Mouse (Mus musculus) gastrocnemius, postnatal 14 days (tissue): ENCODE results near the gene Zfp69. TPM values are rescaled to one million over a fixed set of nuclear protein-coding genes. Genes with fewer than 3 reads are reported as not detected.
A peak's percentile ranks its signal among the peaks of the same experiment; 100 is the strongest.

Experiments
- DNase-seq: peaks from one replicate; pipeline ENCODE4 v3.0.0; 2021; ENCODE audit warnings: mixed read lengths
- intact Hi-C: fragments of 180-260 bp; cut with DNase I; formaldehyde crosslinking; loops from one replicate; pipeline ENCODE4 v1.15.1; 2025; ENCODE audit warnings: low total_unique reads
- long read RNA-seq, 2 experiments: library from polyadenylated mRNA; stranded (forward); transcript quantifications; one replicate each; pipeline ENCODE4 v2.0.0; 2021
- total RNA-seq, 2 experiments: library from RNA; stranded (reverse); gene quantifications; 2 replicates each; pipeline ENCODE4 v1.2.3; 2021

Gene Zfp69
- 1 to 10 TPM; 1.1 to 1.3 TPM for total RNA-seq
- long read RNA-seq, experiment 1, partial matches to known transcripts, result 0 of 2 reads
- long read RNA-seq, experiment 1, other reads (novel, unspliced or antisense), result 2 of 2 reads
- long read RNA-seq, experiment 2, partial matches to known transcripts, result 0 of 1 reads
- long read RNA-seq, experiment 2, other reads (novel, unspliced or antisense), result 0 of 1 reads

- intact Hi-C loops, result no loop called here
- peak; percentile 93 for DNase-seq
Observed at GRCm38 (mm10) chr4:120951428-120951973, at the start of gene Zfp69. Gene Zfp69, minus strand, starts transcription at chr4:120951699.

- intact Hi-C loops, result no loop called here
- no peak for DNase-seq
Observed at GRCm38 (mm10) chr4:121001042-121001441, 49.5 kb upstream of the Zfp69 start.

- DNase-seq, result no peak
- intact Hi-C loops, result no loop called here
Observed at GRCm38 (mm10) chr4:120995911-120996310, 44.4 kb upstream of the Zfp69 start.

- DNase-seq, result no peak
- intact Hi-C loops, result no loop called here
Observed at GRCm38 (mm10) chr4:120993025-120993424, 41.5 kb upstream of the Zfp69 start.

GRCm38 (mm10) chr4:120992284-120992683 lies 40.8 kb upstream of the Zfp69 start:
- no peak for DNase-seq
- intact Hi-C loops, result no loop called here

- intact Hi-C loops, result loop anchor here (2.0 kb wide), 1 partner anchor 29 kb away; the partner anchor contains the start of gene Smap2
- DNase-seq, result no peak
Observed at GRCm38 (mm10) chr4:120987319-120987718, 35.8 kb upstream of the Zfp69 start.

- DNase-seq, result peak; percentile 23
- intact Hi-C loops, result loop anchor here (2.0 kb wide), 1 partner anchor 30 kb away; the partner anchor contains the start of gene Smap2
Observed at GRCm38 (mm10) chr4:120986446-120986845, 34.9 kb upstream of the Zfp69 start.

- intact Hi-C loops, result no loop called here
- DNase-seq, result no peak
Observed at GRCm38 (mm10) chr4:120978221-120978620, 26.7 kb upstream of the Zfp69 start.

- no peak for DNase-seq
- intact Hi-C loops, result no loop called here
Observed at GRCm38 (mm10) chr4:120975428-120975734, 23.9 kb upstream of the Zfp69 start.

- intact Hi-C loops, result no loop called here
- DNase-seq, result no peak
Observed at GRCm38 (mm10) chr4:120974711-120975427, 23.4 kb upstream of the Zfp69 start.

GRCm38 (mm10) chr4:120971842-120972241 lies 20.3 kb upstream of the Zfp69 start:
- intact Hi-C loops, result no loop called here
- no peak for DNase-seq

GRCm38 (mm10) chr4:120969382-120970146 lies 18.1 kb upstream of the Zfp69 start:
- intact Hi-C loops, result no loop called here
- no peak for DNase-seq

- DNase-seq, result no peak
- intact Hi-C loops, result no loop called here
Observed at GRCm38 (mm10) chr4:120968486-120968885, 17.0 kb upstream of the Zfp69 start.

- intact Hi-C loops, result no loop called here
- no peak for DNase-seq
Observed at GRCm38 (mm10) chr4:120955586-120955985, 4.1 kb upstream of the Zfp69 start.

GRCm38 (mm10) chr4:120953667-120954066 lies 2.2 kb upstream of the Zfp69 start:
- intact Hi-C loops, result no loop called here
- DNase-seq, result no peak

GRCm38 (mm10) chr4:120953038-120953437 lies 1.5 kb upstream of the Zfp69 start:
- DNase-seq, result no peak
- intact Hi-C loops, result no loop called here

- intact Hi-C loops, result no loop called here
- no peak for DNase-seq
Observed at GRCm38 (mm10) chr4:120952163-120952562, 664 bp upstream of the Zfp69 start.

- intact Hi-C loops, result no loop called here
- DNase-seq, result no peak
Observed at GRCm38 (mm10) chr4:120950763-120951427, 604 bp downstream of the Zfp69 start.

- intact Hi-C loops, result no loop called here
- DNase-seq, result peak; percentile 15
Observed at GRCm38 (mm10) chr4:120948938-120949337, 2.6 kb downstream of the Zfp69 start.

GRCm38 (mm10) chr4:120935006-120935405 lies 16.5 kb downstream of the Zfp69 start:
- intact Hi-C loops, result no loop called here
- no peak for DNase-seq
